Mouse (Mus musculus) mouse trophoblast stem cell (cell line): ENCODE data around the gene Scarb2.

Experiments used
- in situ Hi-C, 2 experiments: fragments of 300-500 bp; cut with MseI, MboI; formaldehyde crosslinking; loops; 2 replicates in 1 of 2; 3 replicates in 1 of 2; pipeline ENCODE4 v1.15.1; 2025

Scarb2 gene

DNA sequence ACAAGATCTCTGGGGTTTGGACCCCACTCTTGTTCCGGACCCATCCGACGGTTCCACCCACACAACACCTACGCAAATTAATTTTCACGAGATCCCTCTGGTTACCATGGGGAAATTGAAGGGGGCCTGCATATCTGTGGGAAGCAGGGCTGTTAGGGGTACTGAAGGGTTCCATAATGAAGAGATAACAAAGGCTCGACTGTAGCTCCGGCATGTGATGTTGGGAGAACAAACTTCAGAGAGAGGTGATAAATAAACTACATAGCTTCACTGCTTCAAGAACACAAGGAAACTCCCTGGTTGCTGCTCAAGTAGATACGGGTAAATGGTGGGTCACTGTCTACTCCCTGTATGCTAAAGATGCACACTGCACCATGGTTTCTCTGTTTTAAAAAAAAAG lies 68.1 kb downstream of the Scarb2 start:
- in situ Hi-C loops: no loop called here

DNA sequence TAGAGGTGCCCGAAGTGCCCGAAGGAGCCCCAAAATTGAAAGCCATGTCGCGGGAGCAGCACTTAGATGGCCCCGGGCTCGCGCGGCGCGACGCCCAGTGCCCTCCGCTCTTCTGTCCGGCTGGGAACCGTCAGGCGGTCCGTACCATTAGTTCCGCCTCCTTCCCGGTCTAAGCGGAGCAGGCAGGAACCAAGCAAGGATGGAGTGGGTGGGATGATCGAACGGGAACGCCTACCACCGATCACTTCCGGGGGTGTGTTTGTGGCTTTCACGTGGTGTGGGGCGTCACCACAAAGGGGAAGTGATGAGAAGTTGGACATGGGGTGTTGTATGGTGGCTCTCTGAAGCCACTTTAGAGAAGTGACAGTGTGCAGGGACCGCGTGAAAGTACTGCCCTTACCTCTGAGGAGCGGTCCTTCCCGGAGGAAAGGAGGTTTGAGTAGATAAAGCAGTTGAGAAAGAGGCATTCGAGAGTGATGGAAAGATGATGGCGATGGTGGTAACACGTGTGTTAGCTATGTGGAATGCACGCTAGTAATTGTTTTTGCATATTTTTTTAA lies 71.5 kb downstream of the Scarb2 start, which contains the start of gene Nup54:
Nup54 (minus strand) TSS at position 195 of the 560 bp plus-strand sequence.
- in situ Hi-C loops: no loop called here

DNA sequence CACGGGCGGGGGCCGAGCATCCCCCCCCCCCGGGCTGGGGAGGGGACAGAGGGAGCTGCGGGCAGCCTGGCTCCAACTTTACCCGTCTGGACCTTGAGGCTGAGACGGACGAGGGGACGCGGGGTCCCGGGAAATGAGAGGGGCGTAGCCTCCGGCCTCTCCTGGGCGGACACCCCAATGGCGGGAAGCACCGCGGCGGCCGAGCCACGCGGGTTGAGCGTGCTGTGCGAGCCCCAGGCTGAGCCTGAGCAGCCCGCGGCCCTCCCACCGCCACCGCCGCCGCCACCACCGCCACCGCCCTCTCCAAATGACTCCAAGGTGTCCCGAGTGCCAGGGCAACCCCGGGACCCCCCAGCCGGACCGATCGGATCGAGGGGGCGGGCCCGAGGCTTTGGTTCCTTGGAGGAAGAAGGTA lies 72.1 kb downstream of the Scarb2 start:
- in situ Hi-C loops: no loop called here

DNA sequence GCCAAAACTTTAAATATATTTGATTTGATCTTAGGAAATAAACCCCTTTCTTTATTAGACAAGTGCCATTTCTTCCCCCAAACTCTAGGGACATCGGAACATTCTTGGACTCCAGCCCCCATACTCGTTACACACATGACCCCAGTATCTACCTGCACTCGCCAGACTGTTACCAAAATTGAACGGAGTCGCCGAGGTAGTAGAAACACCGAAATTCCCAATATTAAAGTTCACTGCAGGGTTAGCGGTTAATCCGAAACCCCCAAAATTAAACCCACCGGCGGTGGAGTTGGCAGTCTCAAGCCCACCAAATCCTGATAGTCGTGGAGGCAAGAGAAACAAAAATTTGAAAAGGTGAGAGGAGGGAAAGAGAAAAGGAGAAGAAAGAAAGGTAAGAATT lies 72.6 kb downstream of the Scarb2 start:
- in situ Hi-C loops: no loop called here

DNA sequence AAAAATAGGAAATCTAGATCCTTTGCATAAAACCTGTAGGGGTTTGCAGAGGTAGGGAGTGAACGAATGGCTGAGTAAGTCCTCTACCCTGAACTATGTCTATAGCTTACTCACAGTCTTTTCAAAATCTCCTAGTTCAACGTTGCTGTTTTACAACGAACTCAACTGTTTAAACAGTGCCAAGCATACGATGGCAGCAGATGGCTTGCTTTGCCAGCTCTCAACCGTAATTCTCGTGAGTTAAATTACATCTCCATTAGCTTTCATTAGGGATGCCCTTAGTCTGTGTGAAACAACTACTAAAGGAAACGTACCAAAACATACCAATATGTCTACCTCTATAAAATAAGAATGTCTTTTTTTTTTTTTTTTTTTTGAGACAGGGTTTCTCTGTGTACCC lies 75.0 kb downstream of the Scarb2 start:
- in situ Hi-C loops: no loop called here

DNA sequence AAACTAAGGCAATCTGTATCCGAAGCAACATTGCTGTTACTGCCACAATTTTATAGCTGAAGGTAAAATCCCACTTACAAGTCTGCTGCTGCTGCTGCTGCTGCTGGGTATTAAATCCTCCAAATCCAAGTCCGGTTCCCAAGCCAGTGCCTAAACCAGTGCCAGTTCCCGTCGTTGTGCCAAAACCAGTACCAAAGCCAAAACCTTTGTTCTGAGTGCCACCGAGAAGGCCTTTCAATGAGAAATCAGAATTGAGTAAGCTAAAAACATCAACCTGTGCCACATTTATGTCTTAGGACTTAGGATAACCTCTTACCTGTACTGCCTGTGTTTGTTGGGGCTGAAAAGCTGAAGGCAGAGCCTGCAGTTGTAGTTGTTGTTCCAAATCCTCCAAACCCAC lies 75.9 kb downstream of the Scarb2 start:
- in situ Hi-C loops: no loop called here

DNA sequence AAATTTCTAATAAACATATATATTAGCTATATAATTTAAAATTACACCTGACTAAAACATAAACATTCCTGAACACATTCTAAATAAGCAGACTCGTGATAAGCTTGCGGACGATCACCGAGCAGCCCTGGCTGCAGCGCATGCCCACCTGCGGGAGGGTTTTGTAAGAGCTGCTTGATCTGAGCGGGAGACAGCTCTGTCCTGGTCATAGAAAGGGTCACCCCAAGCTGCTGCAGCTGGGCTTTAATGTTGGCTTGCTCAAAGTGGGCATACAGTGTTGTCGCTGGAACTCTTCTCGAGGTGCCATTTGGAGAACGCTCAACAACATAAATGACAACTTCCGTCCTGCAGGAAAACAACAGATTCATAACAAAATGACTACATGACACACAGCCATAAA lies 82.5 kb downstream of the Scarb2 start:
- in situ Hi-C loops: no loop called here

DNA sequence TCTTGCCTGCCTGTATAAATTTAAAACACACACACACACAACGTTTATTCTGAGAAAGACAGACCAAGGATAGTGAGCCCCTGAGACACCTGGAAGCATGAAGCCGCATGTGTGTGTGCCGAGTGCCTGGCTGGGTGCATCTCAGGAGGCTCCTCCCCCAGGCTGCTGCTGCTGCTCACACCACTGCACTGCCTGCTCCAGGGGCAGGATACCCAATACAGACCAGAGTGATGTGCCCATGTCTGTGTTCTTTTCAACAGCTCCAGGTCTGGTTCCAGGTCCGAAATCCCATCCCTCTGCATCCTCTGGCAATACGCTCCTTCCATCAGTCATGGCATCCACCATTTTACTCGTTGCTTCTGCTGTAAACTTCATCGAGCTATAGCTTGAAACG lies 92.7 kb downstream of the Scarb2 start:
- in situ Hi-C loops: no loop called here

DNA sequence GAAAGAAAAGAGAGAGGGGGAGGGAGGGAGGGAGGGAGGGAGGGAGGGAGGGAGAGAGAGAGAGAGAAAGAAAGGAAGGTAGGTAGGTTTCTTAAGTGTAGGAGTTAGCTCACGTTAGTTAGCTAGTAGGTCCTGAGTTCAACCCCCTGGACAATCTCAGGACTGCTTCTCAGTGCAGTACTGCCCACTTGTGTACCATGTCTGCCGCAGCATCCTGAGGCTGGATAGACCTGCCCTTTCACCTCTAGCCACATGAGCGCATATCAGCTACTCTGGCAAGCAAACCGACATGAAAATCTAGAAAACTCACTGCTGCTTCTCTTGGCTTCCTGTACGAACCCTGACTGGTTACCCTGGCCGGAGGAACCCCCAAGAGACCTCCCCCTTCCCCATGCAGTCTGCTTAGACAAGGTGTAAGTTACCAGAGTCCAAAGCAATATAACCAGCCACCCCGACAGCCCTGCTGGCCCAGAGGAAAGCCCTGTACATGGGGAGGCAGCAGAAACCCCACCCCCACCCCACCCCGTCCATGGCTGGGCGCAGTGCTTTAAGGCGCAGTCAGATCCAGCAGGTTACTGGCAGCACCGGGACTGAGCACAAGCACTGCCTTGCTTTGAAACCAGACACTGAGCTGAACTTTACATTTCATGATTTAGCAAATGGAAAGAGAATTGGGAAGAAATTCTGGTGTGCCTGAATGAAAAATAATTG lies 93.2 kb downstream of the Scarb2 start:
- in situ Hi-C loops: no loop called here

DNA sequence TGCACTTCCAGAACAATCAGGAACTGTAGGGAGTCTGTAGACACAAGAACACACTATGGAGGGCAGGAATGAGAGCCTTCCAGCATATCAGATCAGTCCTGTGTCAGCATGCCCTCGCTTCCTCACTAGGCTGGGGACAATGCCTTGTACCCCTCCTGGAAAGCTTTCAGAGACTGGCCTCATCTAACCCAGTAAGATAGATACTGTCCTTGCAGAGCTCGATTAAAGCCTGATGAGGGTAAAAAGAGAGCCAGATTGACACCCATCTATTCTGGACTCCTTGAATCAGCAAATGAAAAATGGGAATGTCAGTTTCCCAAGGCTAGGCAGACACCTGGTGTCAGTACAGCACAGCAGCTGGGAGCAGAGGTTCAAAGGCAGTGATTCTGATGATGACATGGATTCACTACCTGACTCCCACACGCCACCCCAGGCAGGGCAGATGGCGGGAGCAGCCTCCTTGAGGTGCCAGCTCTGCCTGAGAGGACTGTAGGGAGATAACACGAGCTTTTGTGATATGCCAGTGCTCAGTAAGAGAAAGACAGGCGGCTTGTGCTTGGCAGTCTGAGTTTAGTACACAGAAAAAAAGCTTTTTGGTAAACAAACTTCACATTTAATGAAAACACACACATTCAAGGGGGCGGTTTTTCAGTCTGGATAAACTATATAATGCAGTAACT lies 95.0 kb downstream of the Scarb2 start:
- in situ Hi-C loops: no loop called here

DNA sequence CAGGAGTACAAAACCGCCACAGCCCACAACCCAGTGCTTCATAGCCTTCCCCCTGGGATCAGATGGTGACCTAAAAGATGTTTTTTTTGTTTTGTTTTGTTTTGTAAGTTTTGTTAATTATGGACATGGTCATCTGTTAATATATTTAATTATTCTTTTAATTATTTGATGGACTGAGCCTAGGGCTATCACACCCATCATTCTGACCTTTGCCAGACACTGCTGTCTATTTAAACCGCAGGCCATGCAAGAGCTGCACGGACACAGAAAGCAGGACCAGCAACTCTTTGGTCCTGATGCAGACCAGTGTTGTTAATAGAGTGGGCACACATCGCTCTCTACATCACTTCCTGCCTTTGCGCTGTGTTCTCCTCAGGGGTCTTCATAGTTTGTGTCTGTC lies 96.1 kb downstream of the Scarb2 start:
- in situ Hi-C loops: no loop called here

DNA sequence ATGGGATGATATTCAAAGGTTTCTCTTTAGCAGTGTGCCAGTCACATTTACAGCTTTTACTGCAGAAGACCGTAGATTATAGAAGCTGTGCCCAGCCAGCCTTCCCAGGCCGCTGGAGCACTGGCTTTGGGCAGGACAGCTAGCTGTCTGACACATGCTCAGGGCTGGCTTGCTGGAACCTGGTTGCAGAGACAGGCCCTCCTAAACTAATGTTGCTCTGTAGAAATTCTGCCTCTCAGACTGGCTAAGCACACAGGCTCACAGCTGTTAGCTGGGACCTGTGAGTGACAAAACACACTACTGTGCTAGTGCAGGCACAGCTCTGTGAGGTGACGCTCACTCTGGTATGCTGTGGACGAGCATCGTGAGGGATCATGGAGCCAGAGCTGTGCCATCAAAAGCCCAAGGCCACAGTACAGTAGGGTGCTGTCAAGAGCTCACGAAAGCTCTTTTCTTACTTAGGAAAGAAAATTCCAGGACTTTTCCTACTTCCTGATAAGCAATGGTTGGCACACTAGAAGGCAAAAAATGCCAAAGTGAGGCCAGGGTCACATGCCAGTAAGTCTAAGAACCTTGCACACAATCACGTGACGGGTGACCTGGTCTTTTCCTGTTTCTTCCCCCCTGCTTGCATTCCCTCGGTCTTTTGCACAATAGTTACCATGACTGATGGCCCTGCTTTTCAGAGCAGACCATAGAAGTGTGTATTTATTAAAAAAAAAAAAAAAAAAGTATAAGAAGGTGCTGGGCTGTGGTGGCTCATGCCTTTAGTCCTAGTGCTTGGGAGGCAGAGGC lies 97.1 kb downstream of the Scarb2 start:
- in situ Hi-C loops: no loop called here

DNA sequence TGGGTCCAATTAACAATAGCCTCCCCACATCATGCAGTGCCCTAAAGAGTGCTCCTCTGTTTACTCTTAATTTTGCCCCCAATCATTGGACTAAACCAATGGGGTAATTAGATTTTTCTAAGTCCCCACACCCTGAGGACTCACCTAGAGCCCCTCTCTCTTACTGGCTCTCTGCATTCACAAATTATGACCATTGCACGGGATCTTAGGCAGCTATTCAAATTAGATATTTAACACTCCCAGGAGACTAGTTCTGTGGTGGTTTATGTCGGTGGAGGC lies 102.3 kb downstream of the Scarb2 start:
- in situ Hi-C loops: no loop called here

DNA sequence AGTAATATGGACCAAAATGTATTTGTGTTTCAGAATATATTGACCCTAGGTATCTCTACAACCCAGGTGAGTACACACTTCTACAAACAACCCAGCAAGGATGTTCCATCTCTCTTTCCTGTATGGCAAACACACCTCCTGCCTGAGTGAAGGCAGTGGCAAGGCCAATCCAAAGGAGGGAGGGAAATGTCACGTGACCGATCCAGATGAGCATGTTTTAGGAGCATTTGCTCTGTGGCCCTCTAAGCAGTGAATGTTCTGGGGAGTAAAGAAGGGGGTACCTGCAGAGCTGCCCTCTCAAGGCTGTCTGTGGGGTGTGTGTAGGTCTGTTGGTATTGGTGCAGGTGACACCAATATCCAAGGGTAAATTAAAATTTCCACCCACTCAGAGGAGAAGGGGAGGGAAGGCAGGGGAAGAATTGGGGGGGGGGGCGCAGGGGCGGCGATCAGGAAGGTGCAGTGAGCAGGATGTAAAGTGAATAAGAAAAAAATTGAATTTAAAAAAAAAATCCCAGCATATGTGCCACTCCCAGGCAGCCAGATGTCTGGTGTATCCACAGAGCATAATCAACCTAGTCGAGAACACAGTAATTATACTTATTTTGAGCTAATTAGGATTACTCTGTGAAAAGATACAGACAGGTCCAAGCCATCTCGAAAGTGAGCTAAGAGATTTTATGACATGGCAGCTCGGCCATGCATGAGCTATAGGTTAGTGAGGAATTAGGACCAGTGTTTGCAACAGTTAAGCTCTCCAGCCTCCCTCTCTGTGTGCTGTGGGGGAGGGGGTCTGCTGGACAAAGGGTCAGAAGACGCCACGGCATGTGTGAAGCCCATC lies 102.9 kb downstream of the Scarb2 start:
- in situ Hi-C loops: no loop called here

DNA sequence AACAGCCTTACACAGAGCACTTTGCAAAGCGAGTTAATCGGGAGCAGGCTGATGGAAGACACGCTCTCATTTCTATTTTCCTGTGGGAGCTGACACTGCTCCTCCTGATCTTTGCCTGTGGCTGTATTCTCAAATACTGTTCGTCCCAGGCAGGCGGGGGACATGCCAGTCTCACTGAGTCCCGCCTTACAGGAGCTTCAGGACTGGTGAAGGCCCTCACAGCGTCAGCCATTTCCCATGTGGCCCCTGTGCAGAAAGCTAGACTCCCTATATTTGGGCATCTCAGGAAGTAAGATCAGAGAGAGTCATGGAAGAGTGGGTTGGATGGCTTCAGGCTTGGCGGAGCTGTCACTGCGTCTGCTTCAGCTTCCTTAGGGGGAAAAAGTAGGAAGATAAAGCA lies 103.8 kb downstream of the Scarb2 start:
- in situ Hi-C loops: no loop called here

DNA sequence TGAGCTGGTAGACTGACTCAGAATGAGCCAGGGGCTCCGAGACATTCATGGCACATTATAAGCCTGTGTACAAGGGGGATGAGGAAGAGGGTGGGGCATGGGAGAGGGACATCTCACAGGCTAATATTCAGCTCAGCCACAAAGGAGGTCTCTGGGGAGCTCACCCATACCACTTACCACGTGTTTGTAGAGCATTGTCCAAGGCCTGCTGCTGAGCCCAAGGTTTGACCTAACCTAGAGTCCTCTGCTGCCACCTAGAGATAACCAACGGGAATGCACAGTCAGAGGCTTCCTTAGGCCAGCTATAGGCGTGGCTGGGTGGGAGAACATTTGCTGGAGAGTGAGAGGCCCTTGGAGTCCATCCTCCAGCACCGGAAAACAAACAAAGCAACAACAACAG lies 108.5 kb downstream of the Scarb2 start:
- in situ Hi-C loops: no loop called here

DNA sequence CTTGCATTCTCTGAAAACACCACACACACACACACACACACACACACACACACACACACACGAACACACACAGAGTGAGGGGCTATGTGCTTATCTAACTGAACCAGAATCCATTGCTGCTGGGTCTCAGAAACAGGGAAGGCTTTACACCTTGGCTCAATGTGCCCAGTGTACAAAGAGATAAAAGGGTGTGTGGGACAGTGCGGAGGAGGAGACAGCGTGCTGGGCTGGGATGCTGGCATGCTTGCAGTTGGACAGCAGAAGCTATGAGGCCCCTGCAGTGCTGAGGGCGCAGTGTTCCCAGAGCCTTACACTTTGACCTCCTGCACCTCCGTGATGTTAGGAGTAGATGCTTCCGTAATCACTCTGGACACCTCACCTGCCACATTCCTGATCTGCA lies 110.2 kb downstream of the Scarb2 start:
- in situ Hi-C loops: no loop called here

DNA sequence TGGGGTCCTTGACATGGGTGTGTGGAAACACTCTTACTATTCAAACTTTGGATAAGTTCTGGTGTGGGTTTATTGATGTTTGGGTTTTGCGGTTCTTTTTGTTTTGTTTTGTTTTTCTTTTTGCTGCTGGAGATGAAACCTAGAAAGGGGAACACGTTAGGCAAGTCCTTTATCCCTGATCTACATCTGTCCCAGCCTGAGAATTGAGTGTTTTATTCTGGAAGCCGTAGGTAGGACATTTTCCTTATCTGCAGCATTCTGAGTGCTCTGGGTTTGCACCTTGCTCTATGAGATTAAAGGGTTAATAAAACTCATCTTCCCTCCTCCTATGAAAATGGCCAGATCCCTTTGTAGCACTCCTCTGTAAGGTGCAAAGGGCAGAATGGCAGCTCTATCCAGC lies 110.9 kb downstream of the Scarb2 start:
- in situ Hi-C loops: no loop called here

DNA sequence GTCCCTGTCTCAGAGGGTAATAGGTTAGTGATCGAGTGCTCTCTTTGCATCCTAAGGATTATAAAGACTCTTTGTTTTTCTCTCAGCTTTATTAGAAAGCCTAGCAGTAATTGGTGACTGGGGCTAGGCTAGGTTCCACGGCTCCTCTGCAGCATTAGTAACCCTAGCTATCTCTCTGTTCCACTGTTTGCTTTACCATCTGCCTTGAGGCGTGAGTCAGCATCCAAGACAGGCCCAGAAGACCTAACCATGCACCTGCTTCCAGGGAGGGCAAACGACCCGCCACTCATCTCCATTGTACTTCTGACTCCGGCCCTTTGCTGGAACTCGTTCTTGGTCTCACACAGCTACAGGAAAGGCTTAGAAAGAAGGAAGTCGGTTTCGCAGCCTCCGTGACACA lies 112.8 kb downstream of the Scarb2 start:
- in situ Hi-C loops: no loop called here

DNA sequence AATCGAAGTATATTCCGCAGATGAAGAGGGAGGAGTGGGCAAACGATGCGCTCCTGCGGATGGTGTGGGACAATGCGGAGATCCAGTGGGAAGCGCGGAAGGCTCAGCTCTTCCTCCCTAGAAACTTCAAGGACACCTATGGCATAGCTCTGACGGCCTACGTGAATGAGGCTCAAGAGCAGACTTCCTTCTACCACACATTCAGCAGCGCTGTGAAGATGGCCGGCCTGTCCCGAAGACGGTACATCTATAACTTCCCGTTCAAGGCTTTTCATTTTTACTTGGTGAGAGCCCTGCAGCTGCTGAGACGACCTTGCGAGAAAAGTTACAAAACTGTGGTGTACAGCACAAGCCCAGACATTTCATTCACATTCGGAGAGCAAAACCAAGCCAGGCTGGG lies 114.1 kb downstream of the Scarb2 start:
- in situ Hi-C loops: no loop called here
